19 mouse cellular contexts compared by ENCODE assay signal in genomic region chr4:63441616-63442015, GRCm38 (mm10). TPM values are rescaled to one million over a fixed set of nuclear protein-coding genes. Genes with fewer than 3 reads are reported as not detected.
DNase-seq lines count a peak whose midpoint lies in the region; ATAC-seq and TF ChIP-seq lines count a peak whose summit lies in the region.
"Had no signal": no experiment of that assay in that cellular context is flagged by ENCODE, and none has a peak within 500 bp of the region (broad histone marks: within the 10 kb centered on the region; RNA-seq: fewer than 3 reads in every experiment).

No protein-coding gene starts in this region.

- intact Hi-C loops in heart, postnatal 10 days (cut with DNase I): no loop called here

- no peaks in the 10 kb centered on the region for H3K9me3 ChIP-seq in ES-Bruce4 (replicated peaks; ENCODE audit: control insufficient read depth, insufficient read depth, low read length, poor library complexity, severe bottlenecking)
- peaks cover 2% of the 10 kb centered on the region; the same call in 1 of the 2 replicates for H3K9me3 ChIP-seq in liver, postnatal 0 days (ENCODE audit: low read length)
- H3K9me3 ChIP-seq in midbrain, embryonic 10.5 days (replicated peaks): peaks cover 5% of the 10 kb centered on the region; the same call in 1 of the 2 replicates
- H3K9me3 ChIP-seq: embryonic facial prominence, embryonic 15.5 days; liver, embryonic 15.5 days had no signal

- peak overlapping the region; percentile 6; the same call in 1 of the 2 replicates for H3K27ac ChIP-seq in ES-Bruce4 (ENCODE audit: insufficient read depth, low read length)
- H3K27ac ChIP-seq in cerebellum, adult 2 months (ENCODE audit: insufficient read depth, low read length): no peak overlapping the region
- H3K27ac ChIP-seq in liver, postnatal 0 days (ENCODE audit: low read depth): no peak overlapping the region
- no peak overlapping the region for H3K27ac ChIP-seq in midbrain, embryonic 10.5 days (replicated peaks)
- H3K27ac ChIP-seq: embryonic facial prominence, embryonic 15.5 days; forebrain, embryonic 12.5 days; kidney, postnatal 0 days; liver, embryonic 15.5 days had no signal

- no peak for ATAC-seq in liver, postnatal 0 days
- ATAC-seq: CD4-positive, CD25-positive, alpha-beta regulatory T cell, adult 4 months; hindbrain, embryonic 16.5 days had no signal

- H3K4me2 ChIP-seq in liver, postnatal 0 days (ENCODE audit: low read depth, low read length): no peak overlapping the region
- H3K4me2 ChIP-seq: embryonic facial prominence, embryonic 15.5 days; forebrain, embryonic 12.5 days; liver, embryonic 15.5 days had no signal

- H3K27me3 ChIP-seq in ES-Bruce4 (ENCODE audit: control insufficient read depth, insufficient read depth, low read length, poor library complexity, severe bottlenecking): no peaks in the 10 kb centered on the region
- H3K27me3 ChIP-seq in cerebellum, adult 2 months (ENCODE audit: control insufficient read depth, insufficient read depth, low read length): no peaks in the 10 kb centered on the region
- no peaks in the 10 kb centered on the region for H3K27me3 ChIP-seq in liver, postnatal 0 days (ENCODE audit: insufficient read depth, low read length)
- no peaks in the 10 kb centered on the region for H3K27me3 ChIP-seq in midbrain, embryonic 10.5 days (ENCODE audit: low read depth, poor library complexity, severe bottlenecking)
- H3K27me3 ChIP-seq: embryonic facial prominence, embryonic 15.5 days; forebrain, embryonic 12.5 days; liver, embryonic 15.5 days had no signal

- no peak overlapping the region for H3K9ac ChIP-seq in ES-Bruce4 (ENCODE audit: low read depth, poor library complexity, severe bottlenecking)
- H3K9ac ChIP-seq in liver, postnatal 0 days (replicated peaks): no peak overlapping the region
- H3K9ac ChIP-seq: embryonic facial prominence, embryonic 15.5 days; forebrain, embryonic 12.5 days; liver, embryonic 15.5 days had no signal

- H3K4me3 ChIP-seq in ES-Bruce4 (ENCODE audit: low read depth, low read length): no peak overlapping the region
- no peak overlapping the region for H3K4me3 ChIP-seq in cerebellum, adult 2 months (replicated peaks; ENCODE audit: insufficient read depth, low read depth, low read length)
- H3K4me3 ChIP-seq in liver, postnatal 0 days (ENCODE audit: low read depth, low read length): no peak overlapping the region
- no peak overlapping the region for H3K4me3 ChIP-seq in midbrain, embryonic 10.5 days
- H3K4me3 ChIP-seq: embryonic facial prominence, embryonic 15.5 days; forebrain, embryonic 12.5 days; liver, embryonic 15.5 days had no signal

- no peak for TF ChIP-seq POLR2A in ES-Bruce4 (IDR thresholded peaks at IDR 0.05; ENCODE audit: insufficient read depth, low read length)
- no peak for TF ChIP-seq POLR2A in cerebellum, adult 2 months (IDR thresholded peaks at IDR 0.05; ENCODE audit: borderline replicate concordance, insufficient read depth, low read length)

- DNase-seq in A20 (ENCODE audit: low read depth, low spot score): peak; percentile 66
- peak; percentile 55 to 73 for DNase-seq in cerebellum, adult 2 months
- DNase-seq in heart, postnatal 10 days: peak; percentile 31 to 38
- DNase-seq in liver, postnatal 0 days: no peak
- no peak for DNase-seq in adrenal gland, postnatal 4 days (ENCODE audit: low spot score in 2 of 2)
- DNase-seq in midbrain, embryonic 10.5 days (ENCODE audit: low spot score): no peak
- DNase-seq: adrenal gland, postnatal 10 days; embryo, embryonic 11 days; gastrocnemius, postnatal 36 days; kidney, adult 11 months; lung, postnatal 14 days; right cerebral cortex, adult 18-20 months had no signal

- TF ChIP-seq EP300 in ES-Bruce4 (IDR thresholded peaks at IDR 0.05; ENCODE audit: insufficient read depth, low read depth, low read length): no peak
- no peak for TF ChIP-seq EP300 in liver, postnatal 0 days (IDR thresholded peaks at IDR 0.05; ENCODE audit: low read depth)

- no peak for TF ChIP-seq CTCF in ES-Bruce4 (IDR thresholded peaks at IDR 0.05; ENCODE audit: low read depth, low read length)
- TF ChIP-seq CTCF in cerebellum, adult 2 months (IDR thresholded peaks at IDR 0.05; ENCODE audit: borderline replicate concordance, insufficient read depth, low read depth, low read length): no peak
- TF ChIP-seq CTCF in liver, postnatal 0 days (IDR thresholded peaks at IDR 0.05; ENCODE audit: low read depth): no peak

- WGBS in cerebellum, adult 2 months: 20% methylated on average over 7 of the region's 7 CpGs
- WGBS in liver, postnatal 0 days (ENCODE audit: insufficient replicate concordance): 75% methylated on average over 7 of the region's 7 CpGs
- WGBS in midbrain, embryonic 10.5 days: 94% methylated on average over 7 of the region's 7 CpGs

- peaks cover 5% of the 10 kb centered on the region for H3K4me1 ChIP-seq in ES-Bruce4 (ENCODE audit: control insufficient read depth, insufficient read depth, low read length)
- H3K4me1 ChIP-seq in cerebellum, adult 2 months (ENCODE audit: control insufficient read depth, insufficient read depth, low read length): peaks cover 6% of the 10 kb centered on the region; the same call in 1 of the 2 replicates
- no peaks in the 10 kb centered on the region for H3K4me1 ChIP-seq in liver, postnatal 0 days (ENCODE audit: insufficient read depth)
- H3K4me1 ChIP-seq in midbrain, embryonic 10.5 days: no peaks in the 10 kb centered on the region; the same call in 1 of the 2 replicates
- H3K4me1 ChIP-seq: liver, embryonic 15.5 days had no signal

- no peaks in the 10 kb centered on the region for H3K36me3 ChIP-seq in ES-Bruce4 (ENCODE audit: control insufficient read depth, insufficient read depth, low read length, poor library complexity, severe bottlenecking)
- H3K36me3 ChIP-seq in liver, postnatal 0 days (replicated peaks; ENCODE audit: insufficient read depth, low read length): no peaks in the 10 kb centered on the region
- peaks cover 72% of the 10 kb centered on the region for H3K36me3 ChIP-seq in midbrain, embryonic 10.5 days
- H3K36me3 ChIP-seq: embryonic facial prominence, embryonic 15.5 days; forebrain, embryonic 12.5 days; liver, embryonic 15.5 days had no signal

RNA-seq across cellular contexts. Expression of gene Akna, which starts 38.5 kb away (rescaled TPM):
- 4.0 and 4.7 TPM in 2 replicates for polyA plus RNA-seq in ES-Bruce4 (2011; ENCODE audit: insufficient read depth, insufficient read length, low read depth, missing spikeins)
- polyA plus RNA-seq in cerebellum, adult 2 months (2012; rRNA removed): 1.9 TPM in 2 replicates
- total RNA-seq in heart, postnatal 10 days (2021): 1 to 10 TPM; 5.4 to 6.1 TPM
- 4.6 and 5.2 TPM in 2 replicates for polyA plus RNA-seq in liver, postnatal 0 days (2015; fragmentation: Nextera tagmentation; extraction: Ambion mirVana)
- total RNA-seq in adrenal gland, postnatal 4 days (2021): 1 to 10 TPM; 7.8 to 9.1 TPM
- polyA plus RNA-seq in midbrain, embryonic 10.5 days (2016; fragmentation: Nextera tagmentation; extraction: Ambion mirVana): 12.8 and 17.3 TPM in 2 replicates

RNA-seq across cellular contexts. Expression of gene Whrn, which starts 54.2 kb away (rescaled TPM):
- 33.5 and 40.2 TPM in 2 replicates for polyA plus RNA-seq in ES-Bruce4 (2011; ENCODE audit: insufficient read depth, insufficient read length, low read depth, missing spikeins)
- 91.9 and 101 TPM in 2 replicates for polyA plus RNA-seq in cerebellum, adult 2 months (2012; rRNA removed)
- 10 to 100 TPM in 1 of 2 experiments, 1 to 10 TPM in 1; 10.0 to 11.0 TPM for total RNA-seq in heart, postnatal 10 days (2021)
- polyA plus RNA-seq in liver, postnatal 0 days (2015; fragmentation: Nextera tagmentation; extraction: Ambion mirVana): 0.61 and 0.64 TPM in 2 replicates
- total RNA-seq in adrenal gland, postnatal 4 days (2021): 10 to 100 TPM; 22.6 to 26.4 TPM
- polyA plus RNA-seq in midbrain, embryonic 10.5 days (2016; fragmentation: Nextera tagmentation; extraction: Ambion mirVana): 8.6 and 8.8 TPM in 2 replicates

Comparison
In these comparisons a context has a peak if more than half of its experiments do, and no peak if none do; other contexts are left out.
1. DNase-seq: peak in A20 (single experiment), cerebellum, adult 2 months (2 of 2) and heart, postnatal 10 days (2 of 2); none in liver, postnatal 0 days (single experiment), adrenal gland, postnatal 4 days (0 of 2) and midbrain, embryonic 10.5 days (single experiment).